Mouse (Mus musculus): ENCODE data around the gene Atrip. TPM values are rescaled to one million over a fixed set of nuclear protein-coding genes. Genes with fewer than 3 reads are reported as not detected.

The Atrip gene
- polyA plus RNA-seq, 1 experiment from 2014 or later: 29.8 TPM

DNA sequence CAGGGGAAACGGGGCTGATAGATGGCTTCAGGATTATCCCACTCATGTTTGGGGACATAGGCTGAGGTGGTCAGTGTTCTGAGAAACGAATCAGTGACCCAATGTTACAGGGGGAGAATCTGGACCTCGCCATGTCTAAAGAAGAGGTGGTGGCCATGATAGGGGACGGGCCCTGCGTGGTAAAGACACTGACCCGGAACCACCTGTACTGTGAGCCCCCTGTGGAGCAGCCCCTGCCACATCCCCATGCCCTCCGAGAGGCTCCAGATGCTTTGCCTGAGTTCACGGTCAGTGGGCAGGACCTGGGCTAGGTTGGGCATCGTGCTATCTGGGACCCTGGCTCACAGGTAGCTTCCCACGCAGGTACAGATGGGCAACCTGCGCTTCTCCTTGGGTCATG is 36.3 kb upstream of the Atrip start:
- no peaks in the 10 kb centered on the region for H3K27me3 ChIP-seq (replicated peaks)
- H3K9ac ChIP-seq: no peak overlapping the region
- no peak for ATAC-seq (ENCODE audit: low FRiP score, low read depth)
- no peaks in the 10 kb centered on the region for H3K9me3 ChIP-seq
- H3K27ac ChIP-seq: no peak overlapping the region
- peaks cover 6% of the 10 kb centered on the region for H3K4me1 ChIP-seq
- 95% methylated on average over 11 of the region's 11 CpGs for WGBS
- peaks cover 100% of the 10 kb centered on the region for H3K36me3 ChIP-seq
- H3K4me2 ChIP-seq (replicated peaks): no peak overlapping the region
- no peak overlapping the region for H3K4me3 ChIP-seq

DNA sequence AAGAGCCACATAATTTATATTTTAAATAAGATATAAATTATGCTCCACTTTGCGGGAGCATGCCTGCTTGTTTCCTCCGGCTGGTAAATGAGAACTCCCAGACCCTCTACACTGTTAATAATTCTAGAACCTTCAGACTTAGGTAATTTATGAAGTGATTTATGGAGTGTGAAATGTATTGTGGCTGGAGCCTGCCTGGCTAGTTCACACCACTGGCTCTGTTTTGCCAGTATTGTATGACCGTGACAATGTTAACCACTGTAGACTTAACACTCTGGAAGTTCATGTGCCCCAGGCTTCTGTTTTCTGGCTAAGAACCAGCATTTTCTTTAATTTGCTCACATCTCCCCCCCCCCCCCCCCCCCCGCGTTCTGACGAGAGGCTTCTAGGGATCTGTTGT is 33.4 kb upstream of the Atrip start:
- no peak for ATAC-seq (ENCODE audit: low FRiP score, low read depth)
- Histone ChIP-seq H3K27ac (no peak overlapping the region), H3K27me3 (replicated peaks) (no peaks in the 10 kb centered on the region), H3K4me3 (no peak overlapping the region), H3K4me1 (peaks cover 16% of the 10 kb centered on the region), H3K36me3 (peaks cover 99% of the 10 kb centered on the region), H3K9ac (no peak overlapping the region), H3K9me3 (no peaks in the 10 kb centered on the region), H3K4me2 (replicated peaks) (no peak overlapping the region)
- WGBS: 34% methylated on average over 4 of the region's 6 CpGs

DNA sequence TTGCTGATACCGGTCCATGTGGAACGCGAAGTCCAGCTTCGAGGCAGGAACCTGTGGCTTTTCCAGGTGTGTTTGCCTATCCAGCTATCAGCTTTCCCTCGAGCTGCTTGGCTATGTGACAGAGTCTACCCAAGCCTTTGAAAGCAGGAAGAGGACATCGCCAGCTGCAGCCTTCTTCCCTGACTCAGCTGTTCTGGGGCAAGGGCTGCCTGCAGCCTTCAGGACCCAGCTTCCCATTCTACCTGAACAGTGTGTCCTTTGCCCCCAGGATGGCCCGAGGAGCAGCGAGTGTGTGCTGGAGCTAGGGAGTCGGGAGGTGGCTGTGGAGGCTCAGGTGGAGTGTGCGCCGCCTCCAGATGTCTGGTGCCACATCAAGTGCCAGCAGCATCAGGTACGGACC is 31.7 kb upstream of the Atrip start:
- H3K36me3 ChIP-seq: peaks cover 99% of the 10 kb centered on the region
- H3K9me3 ChIP-seq: no peaks in the 10 kb centered on the region
- H3K4me3 ChIP-seq: no peak overlapping the region
- no peak overlapping the region for H3K27ac ChIP-seq
- 95% methylated on average over 12 of the region's 12 CpGs for WGBS
- no peaks in the 10 kb centered on the region for H3K27me3 ChIP-seq (replicated peaks)
- peaks cover 16% of the 10 kb centered on the region for H3K4me1 ChIP-seq
- no peak overlapping the region for H3K4me2 ChIP-seq (replicated peaks)
- H3K9ac ChIP-seq: no peak overlapping the region
- no peak for ATAC-seq (ENCODE audit: low FRiP score, low read depth)

DNA sequence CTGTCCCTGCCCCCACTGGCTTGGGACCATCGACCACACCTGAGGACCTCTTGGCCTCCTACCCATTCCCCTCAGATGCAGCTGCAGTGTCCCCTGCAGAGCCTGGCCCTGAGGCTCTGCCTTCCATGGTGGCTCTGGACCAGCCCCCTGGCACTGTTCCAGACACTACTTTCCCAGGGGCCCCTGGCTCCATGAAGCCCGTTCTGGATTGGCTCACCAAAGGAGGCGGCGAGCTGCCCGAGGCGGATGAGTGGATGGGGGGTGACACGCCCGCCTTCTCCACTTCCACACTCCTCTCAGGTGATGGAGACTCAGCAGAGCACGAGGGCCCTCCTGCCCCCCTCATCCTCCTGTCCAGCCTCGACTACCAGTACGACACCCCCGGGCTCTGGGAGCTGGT is 31.1 kb upstream of the Atrip start:
- H3K4me3 ChIP-seq: no peak overlapping the region
- no peaks in the 10 kb centered on the region for H3K27me3 ChIP-seq (replicated peaks)
- no peak overlapping the region for H3K9ac ChIP-seq
- WGBS: 83% methylated on average over 12 of the region's 12 CpGs
- peaks cover 19% of the 10 kb centered on the region for H3K4me1 ChIP-seq
- ATAC-seq (ENCODE audit: low FRiP score, low read depth): no peak
- no peak overlapping the region for H3K4me2 ChIP-seq (replicated peaks)
- no peak overlapping the region for H3K27ac ChIP-seq
- H3K9me3 ChIP-seq: no peaks in the 10 kb centered on the region
- peaks cover 99% of the 10 kb centered on the region for H3K36me3 ChIP-seq

DNA sequence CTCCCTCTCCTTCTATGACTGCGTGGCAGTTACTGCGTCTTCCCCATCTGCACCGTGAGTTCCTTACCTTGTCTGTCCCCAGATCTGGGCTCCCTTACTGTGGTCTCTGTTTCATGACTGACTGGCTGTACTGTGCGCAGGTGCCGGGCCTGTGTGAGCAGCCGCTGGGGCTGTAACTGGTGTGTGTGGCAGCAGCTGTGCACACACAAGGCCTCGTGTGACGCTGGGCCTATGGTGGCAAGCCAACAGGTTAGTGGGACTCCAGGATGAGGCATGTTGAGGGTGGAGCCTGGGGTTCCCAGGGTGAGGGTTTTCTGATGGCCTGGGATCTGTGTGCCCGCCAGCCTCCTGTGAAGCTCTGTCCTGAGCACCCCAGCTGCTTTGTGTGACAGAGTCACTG is 30.2 kb upstream of the Atrip start:
- H3K4me1 ChIP-seq: peaks cover 25% of the 10 kb centered on the region
- H3K4me3 ChIP-seq: no peak overlapping the region
- 86% methylated on average over 9 of the region's 9 CpGs for WGBS
- H3K36me3 ChIP-seq: peaks cover 99% of the 10 kb centered on the region
- no peak overlapping the region for H3K4me2 ChIP-seq (replicated peaks)
- no peak overlapping the region for H3K27ac ChIP-seq
- no peak for ATAC-seq (ENCODE audit: low FRiP score, low read depth)
- no peaks in the 10 kb centered on the region for H3K27me3 ChIP-seq (replicated peaks)
- no peaks in the 10 kb centered on the region for H3K9me3 ChIP-seq
- H3K9ac ChIP-seq: no peak overlapping the region

DNA sequence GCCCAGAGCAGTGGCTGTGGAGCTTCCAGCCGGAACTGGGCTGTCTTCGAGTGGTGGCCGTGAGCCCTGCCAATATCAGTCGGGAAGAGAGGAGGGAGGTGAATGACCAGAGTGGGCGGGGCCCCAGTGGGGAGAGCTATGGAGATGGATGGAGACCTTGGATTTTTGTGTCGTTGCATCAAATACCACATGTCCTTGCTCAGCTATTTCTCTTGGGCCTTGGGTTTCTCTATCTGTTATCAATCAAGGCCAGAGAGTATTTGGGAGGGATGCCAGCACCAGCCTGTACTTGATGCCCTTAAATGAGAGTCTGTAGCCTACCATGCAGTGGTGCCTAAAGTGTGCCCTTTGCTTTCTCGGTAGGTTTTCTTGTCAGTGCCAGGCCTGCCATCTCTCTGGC is 29.3 kb upstream of the Atrip start:
- Histone ChIP-seq H3K27me3 (replicated peaks) (no peaks in the 10 kb centered on the region), H3K27ac (no peak overlapping the region), H3K36me3 (peaks cover 90% of the 10 kb centered on the region), H3K4me3 (no peak overlapping the region), H3K4me2 (replicated peaks) (no peak overlapping the region), H3K9me3 (no peaks in the 10 kb centered on the region), H3K4me1 (peaks cover 34% of the 10 kb centered on the region), H3K9ac (no peak overlapping the region)
- 77% methylated on average over 7 of the region's 7 CpGs for WGBS
- ATAC-seq (ENCODE audit: low FRiP score, low read depth): no peak

DNA sequence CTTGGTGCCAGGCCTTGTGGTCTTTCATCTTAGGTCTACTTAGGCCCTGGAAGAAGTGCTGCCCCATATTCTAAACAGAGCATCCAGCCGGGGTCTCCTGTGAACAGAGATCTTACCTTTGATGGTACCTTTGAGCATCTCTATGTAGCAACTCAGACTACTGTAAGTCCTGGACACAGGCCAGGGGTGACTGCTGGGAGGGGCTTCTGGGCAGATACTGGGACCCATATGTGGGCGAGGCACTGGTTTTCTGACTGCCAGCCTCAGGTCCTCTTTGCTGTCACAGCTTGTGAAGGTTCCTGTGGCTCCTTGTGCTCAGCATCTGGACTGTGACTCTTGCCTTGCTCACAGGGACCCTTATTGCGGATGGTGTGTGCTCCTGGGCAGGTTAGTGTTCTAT is 28.6 kb upstream of the Atrip start:
- Histone ChIP-seq H3K4me2 (replicated peaks) (no peak overlapping the region), H3K4me3 (no peak overlapping the region), H3K36me3 (peaks cover 83% of the 10 kb centered on the region), H3K9ac (no peak overlapping the region), H3K9me3 (no peaks in the 10 kb centered on the region), H3K4me1 (peaks cover 41% of the 10 kb centered on the region), H3K27me3 (replicated peaks) (no peaks in the 10 kb centered on the region), H3K27ac (no peak overlapping the region)
- ATAC-seq (ENCODE audit: low FRiP score, low read depth): no peak
- 91% methylated on average over 3 of the region's 3 CpGs for WGBS

DNA sequence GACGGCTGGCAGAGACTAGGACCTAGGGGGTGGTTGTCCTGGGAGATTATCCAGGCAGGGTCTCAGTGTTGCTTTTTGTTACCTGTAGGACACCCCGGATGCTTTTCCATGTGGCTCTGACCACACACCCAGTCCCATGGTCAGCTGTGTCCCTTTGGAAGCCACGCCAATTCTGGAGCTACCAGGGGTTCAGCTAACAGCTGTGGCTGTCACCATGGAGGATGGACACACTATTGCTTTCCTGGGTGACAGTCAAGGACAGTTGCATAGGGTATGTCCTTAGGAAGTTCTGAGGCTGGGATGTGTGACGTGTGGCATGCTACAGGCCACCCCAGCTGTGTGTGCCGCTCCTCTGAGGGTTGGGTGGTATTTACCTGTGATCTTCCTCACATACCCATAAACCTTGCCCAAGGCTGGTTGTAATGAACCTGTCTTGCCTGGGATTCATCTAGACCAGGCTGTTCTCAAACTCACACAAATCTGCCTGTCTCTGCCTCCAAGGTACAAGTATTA is 28.1 kb upstream of the Atrip start:
- Histone ChIP-seq H3K36me3 (peaks cover 78% of the 10 kb centered on the region), H3K9me3 (no peaks in the 10 kb centered on the region), H3K4me3 (no peak overlapping the region), H3K4me1 (peaks cover 45% of the 10 kb centered on the region), H3K27me3 (replicated peaks) (no peaks in the 10 kb centered on the region), H3K4me2 (replicated peaks) (no peak overlapping the region), H3K9ac (no peak overlapping the region), H3K27ac (no peak overlapping the region)
- no peak for ATAC-seq (ENCODE audit: low FRiP score, low read depth)
- WGBS: 92% methylated on average over 5 of the region's 5 CpGs

DNA sequence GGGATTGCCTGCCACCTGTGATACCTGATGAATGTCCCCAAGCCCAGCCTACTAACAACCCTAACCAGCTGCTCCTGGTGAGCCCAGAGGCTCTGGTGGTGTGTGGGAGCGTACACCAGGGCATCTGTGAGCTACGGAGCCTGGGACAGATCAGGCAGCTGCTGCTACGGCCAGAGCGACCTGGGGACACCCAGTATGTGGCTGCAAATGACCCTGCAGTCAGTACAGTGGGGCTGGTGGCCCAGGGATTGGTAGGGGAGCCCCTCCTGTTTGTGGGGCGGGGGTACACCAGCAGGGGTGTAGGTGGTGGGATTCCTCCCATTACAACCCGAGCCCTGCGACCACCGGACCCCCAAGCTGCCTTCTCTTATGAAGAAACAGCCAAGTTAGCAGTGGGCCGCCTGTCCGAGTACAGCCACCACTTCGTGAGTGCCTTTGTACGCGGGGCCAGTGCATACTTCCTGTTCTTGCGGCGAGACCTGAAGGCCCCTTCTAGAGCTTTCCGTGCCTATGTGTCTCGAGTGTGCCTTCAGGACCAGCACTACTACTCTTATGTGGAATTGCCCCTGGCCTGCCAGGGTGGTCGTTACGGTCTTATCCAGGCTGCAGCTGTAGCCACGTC is 26.5 kb upstream of the Atrip start:
- no peak overlapping the region for H3K4me3 ChIP-seq
- no peaks in the 10 kb centered on the region for H3K27me3 ChIP-seq (replicated peaks)
- H3K27ac ChIP-seq: 0 out of 2 replicates have a peak overlapping the region, but pooled peaks have one; percentile 26
- no peak overlapping the region for H3K9ac ChIP-seq
- peaks cover 49% of the 10 kb centered on the region for H3K4me1 ChIP-seq
- no peaks in the 10 kb centered on the region for H3K9me3 ChIP-seq
- 88% methylated on average over 20 of the region's 20 CpGs for WGBS
- no peak overlapping the region for H3K4me2 ChIP-seq (replicated peaks)
- ATAC-seq (ENCODE audit: low FRiP score, low read depth): no peak
- H3K36me3 ChIP-seq: peaks cover 62% of the 10 kb centered on the region

DNA sequence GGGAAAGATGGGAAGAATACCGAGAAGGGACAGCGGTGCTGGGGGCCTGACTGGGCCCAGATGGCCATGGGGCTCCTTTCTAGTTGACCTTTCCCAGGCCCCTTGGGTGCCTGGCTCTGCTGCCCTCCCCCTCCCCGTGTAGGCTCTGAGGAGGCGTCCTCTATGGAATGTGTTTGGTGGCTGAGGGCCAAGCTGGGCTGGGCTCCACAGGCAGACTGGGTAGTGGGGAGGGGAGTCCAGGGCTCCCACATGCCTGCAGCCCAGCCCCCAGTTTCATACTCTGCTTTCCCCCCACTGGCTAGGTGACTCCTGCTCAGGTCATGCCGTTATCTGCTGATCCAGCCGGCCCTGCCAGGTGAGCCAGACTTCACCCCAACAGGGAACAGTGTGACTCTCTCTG is 25.0 kb upstream of the Atrip start:
- Histone ChIP-seq H3K4me2 (replicated peaks) (peak overlapping the region; percentile 88), H3K36me3 (peaks cover 48% of the 10 kb centered on the region), H3K27ac (no peak overlapping the region), H3K9me3 (no peaks in the 10 kb centered on the region), H3K27me3 (replicated peaks) (no peaks in the 10 kb centered on the region), H3K4me3 (no peak overlapping the region), H3K4me1 (peaks cover 46% of the 10 kb centered on the region), H3K9ac (peak overlapping the region; percentile 93)
- WGBS: 52% methylated on average over 6 of the region's 6 CpGs
- ATAC-seq (ENCODE audit: low FRiP score, low read depth): no peak

DNA sequence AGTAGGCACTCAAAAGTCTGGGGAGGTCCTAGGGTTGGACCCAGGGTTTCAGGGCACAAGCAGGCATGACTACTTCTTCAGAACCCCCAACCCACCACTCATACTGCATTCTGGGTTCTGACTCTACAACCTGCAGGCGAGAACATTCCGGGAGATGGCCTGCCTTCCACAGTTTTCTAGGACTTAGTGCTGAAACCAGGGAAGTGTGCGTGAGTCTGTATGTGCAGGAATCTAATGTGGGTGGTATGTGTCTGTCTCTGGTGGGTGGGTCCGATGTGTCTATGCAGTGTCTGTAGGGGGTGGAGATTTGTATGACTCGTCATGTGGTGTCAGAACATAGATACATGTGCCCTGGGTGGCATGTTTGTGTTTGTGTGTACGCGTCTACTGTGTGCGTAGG is 24.4 kb upstream of the Atrip start:
- Histone ChIP-seq H3K4me3 (peak overlapping the region; percentile 72), H3K4me1 (peaks cover 52% of the 10 kb centered on the region), H3K4me2 (replicated peaks) (peak overlapping the region; percentile 88), H3K9me3 (no peaks in the 10 kb centered on the region), H3K27ac (no peak overlapping the region), H3K36me3 (peaks cover 42% of the 10 kb centered on the region), H3K27me3 (replicated peaks) (no peaks in the 10 kb centered on the region), H3K9ac (peak overlapping the region; percentile 93)
- WGBS: 93% methylated on average over 8 of the region's 8 CpGs
- no peak for ATAC-seq (ENCODE audit: low FRiP score, low read depth)

DNA sequence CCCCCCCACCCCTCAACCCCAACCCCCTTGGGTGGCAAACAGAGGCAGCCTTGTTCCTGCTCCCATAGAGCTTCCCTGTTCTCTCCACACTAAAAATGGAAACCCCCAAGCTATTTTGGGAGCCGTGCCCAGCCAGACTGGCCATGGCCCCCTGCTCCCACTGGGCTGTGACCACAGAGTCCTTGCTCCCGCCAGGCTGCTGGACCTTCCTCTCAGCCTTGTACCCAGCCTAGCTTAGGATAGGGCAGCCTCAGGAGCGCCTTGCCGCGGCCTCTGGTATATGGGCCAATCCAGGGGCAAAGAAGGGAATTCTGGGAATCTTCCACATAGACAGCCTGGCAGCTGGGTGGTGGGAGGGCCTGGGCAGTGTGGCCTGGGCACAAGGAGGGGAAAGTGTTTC is 23.9 kb upstream of the Atrip start:
- Histone ChIP-seq H3K9me3 (no peaks in the 10 kb centered on the region), H3K27ac (0 out of 2 replicates have a peak overlapping the region, but pooled peaks have one; percentile 100), H3K27me3 (replicated peaks) (no peaks in the 10 kb centered on the region), H3K9ac (peak overlapping the region; percentile 93), H3K4me1 (peaks cover 54% of the 10 kb centered on the region), H3K4me2 (replicated peaks) (peak overlapping the region; percentile 88), H3K4me3 (peak overlapping the region; percentile 72), H3K36me3 (peaks cover 38% of the 10 kb centered on the region)
- 56% methylated on average over 5 of the region's 5 CpGs for WGBS
- no peak for ATAC-seq (ENCODE audit: low FRiP score, low read depth)

DNA sequence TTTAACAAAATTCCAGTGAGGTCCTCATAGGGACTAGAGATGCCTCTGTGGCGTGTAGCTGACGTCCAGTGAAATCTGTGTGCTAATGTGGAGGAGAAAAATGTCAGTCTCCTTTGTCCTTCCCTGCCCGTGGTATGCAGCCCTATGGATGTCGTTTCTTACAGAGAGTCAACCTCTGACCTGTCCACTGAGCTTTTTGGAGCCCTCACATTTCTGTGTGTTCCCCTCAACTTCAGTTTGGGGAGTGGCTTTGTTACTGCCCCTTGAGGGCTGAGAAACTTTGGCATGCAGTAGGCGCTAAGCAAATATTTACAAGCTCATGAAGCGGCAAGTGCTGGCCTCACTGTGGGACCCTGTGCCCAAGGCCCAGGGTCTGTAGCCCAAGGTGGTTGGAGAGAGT is 23.4 kb upstream of the Atrip start:
- WGBS: 16% methylated on average over 6 of the region's 6 CpGs

More for the DNA sequence above, 23.4 kb upstream of the Atrip start:
- ATAC-seq (ENCODE audit: low FRiP score, low read depth): no peak
- Histone ChIP-seq H3K4me2 (replicated peaks) (peak overlapping the region; percentile 88), H3K27me3 (replicated peaks) (no peaks in the 10 kb centered on the region), H3K27ac (peak overlapping the region; percentile 100; the same call in 1 of the 2 replicates), H3K36me3 (peaks cover 37% of the 10 kb centered on the region), H3K4me1 (peaks cover 54% of the 10 kb centered on the region), H3K4me3 (peak overlapping the region; percentile 72), H3K9me3 (no peaks in the 10 kb centered on the region), H3K9ac (peak overlapping the region; percentile 93)

Measured in neural tube, embryonic 12.5 days (tissue).